Mouse (Mus musculus) myocyte (in vitro differentiated cells): ENCODE data around the gene Cirbp. TPM values are rescaled to one million over a fixed set of nuclear protein-coding genes. Genes with fewer than 3 reads are reported as not detected.
"Not testable (repeated sequence)": the region's sequence is repeated elsewhere in the genome, so short reads cannot be mapped to it uniquely, and the experiment has no call there.

Experiments
- H3K27me3 ChIP-seq: one replicate; pipeline ENCODE4 v1.6.1; 2011; ENCODE audit not compliant: control insufficient read depth, insufficient read depth, insufficient read length
- H3K36me3 ChIP-seq: one replicate; pipeline ENCODE4 v1.6.1; 2011; ENCODE audit not compliant: control insufficient read depth, insufficient read depth
- H3K4me2 ChIP-seq: one replicate; pipeline ENCODE4 v1.6.1; 2011; ENCODE audit warnings: low read depth, control low read depth
- H3K4me3 ChIP-seq: one replicate; pipeline ENCODE4 v1.5.1; 2011; ENCODE audit warnings: mild to moderate bottlenecking, control low read depth, moderate library complexity
- H3K79me2 ChIP-seq: one replicate; pipeline ENCODE4 v1.6.1; 2011; ENCODE audit not compliant: control insufficient read depth, insufficient read depth
- H3ac ChIP-seq: one replicate; pipeline ENCODE4 v1.6.1; 2011; ENCODE audit not compliant: control insufficient read depth, insufficient read length
- CEBPB ChIP-seq: IDR thresholded peaks from 2 replicates; pipeline ENCODE4 v1.6.1; 2011; ENCODE audit warnings: mild to moderate bottlenecking, moderate library complexity; ENCODE audit not compliant: poor library complexity, insufficient read depth, severe bottlenecking
- E2F4 ChIP-seq: IDR thresholded peaks from one replicate; pipeline ENCODE4 v1.6.1; 2011; ENCODE audit warnings: mild to moderate bottlenecking, control low read depth, moderate library complexity; ENCODE audit not compliant: insufficient read depth
- MAX ChIP-seq: IDR thresholded peaks from one replicate; pipeline ENCODE4 v1.6.1; 2011; ENCODE audit warnings: low read depth, mild to moderate bottlenecking, control low read depth
- MYOD1 ChIP-seq, 3 experiments: IDR thresholded peaks; one replicate each; pipeline ENCODE4 v1.6.1; 2011; ENCODE audit warnings: control low read depth in 2 of 3, low read depth in 2 of 3, mild to moderate bottlenecking in 2 of 3, moderate library complexity in 1 of 3; ENCODE audit not compliant: insufficient read length in 2 of 3, control insufficient read depth in 1 of 3
- MYOG ChIP-seq, 3 experiments: IDR thresholded peaks; one replicate each; pipeline ENCODE4 v1.6.1; 2011; ENCODE audit warnings: control low read depth in 2 of 3, low read depth in 2 of 3, mild to moderate bottlenecking in 2 of 3; ENCODE audit not compliant: insufficient read length in 2 of 3, control insufficient read depth in 1 of 3, insufficient read depth in 1 of 3
- POLR2A ChIP-seq: IDR thresholded peaks from one replicate; pipeline ENCODE4 v1.6.1; 2011; ENCODE audit warnings: low read depth, mild to moderate bottlenecking, control low read depth, moderate library complexity; ENCODE audit not compliant: insufficient read length
- POLR2AphosphoS2 ChIP-seq: IDR thresholded peaks from one replicate; pipeline ENCODE4 v1.6.1; 2011; ENCODE audit warnings: low read depth, control low read depth; ENCODE audit not compliant: insufficient read length
- REST ChIP-seq: IDR thresholded peaks from one replicate; pipeline ENCODE4 v1.6.1; 2011; ENCODE audit warnings: mild to moderate bottlenecking, control low read depth, moderate library complexity; ENCODE audit not compliant: insufficient read depth, insufficient read length
- SRF ChIP-seq: IDR thresholded peaks from one replicate; pipeline ENCODE4 v1.6.1; 2011; ENCODE audit warnings: low read depth; ENCODE audit not compliant: control insufficient read depth, insufficient read length
- TCF12 ChIP-seq: IDR thresholded peaks from one replicate; pipeline ENCODE4 v1.6.1; 2011; ENCODE audit warnings: mild to moderate bottlenecking, control low read depth; ENCODE audit not compliant: poor library complexity, insufficient read depth, severe bottlenecking
- TCF3 ChIP-seq: IDR thresholded peaks from one replicate; pipeline ENCODE4 v1.6.1; 2011; ENCODE audit warnings: low read depth, control low read depth; ENCODE audit not compliant: insufficient read length
- USF1 ChIP-seq: IDR thresholded peaks from one replicate; pipeline ENCODE4 v1.6.1; 2011; ENCODE audit warnings: low read depth, mild to moderate bottlenecking, control low read depth, moderate library complexity
- polyA plus RNA-seq: library from polyadenylated mRNA; unstranded; fragments of >200 nt; fragmentation: generic; extraction: Trizol; gene quantifications from one replicate; pipeline ENCODE4 v1.2.1, GENCODE M21; 2012; ENCODE audit warnings: missing spikeins

Cirbp gene
- polyA plus RNA-seq, 1 experiment = 54.2 TPM

DNA sequence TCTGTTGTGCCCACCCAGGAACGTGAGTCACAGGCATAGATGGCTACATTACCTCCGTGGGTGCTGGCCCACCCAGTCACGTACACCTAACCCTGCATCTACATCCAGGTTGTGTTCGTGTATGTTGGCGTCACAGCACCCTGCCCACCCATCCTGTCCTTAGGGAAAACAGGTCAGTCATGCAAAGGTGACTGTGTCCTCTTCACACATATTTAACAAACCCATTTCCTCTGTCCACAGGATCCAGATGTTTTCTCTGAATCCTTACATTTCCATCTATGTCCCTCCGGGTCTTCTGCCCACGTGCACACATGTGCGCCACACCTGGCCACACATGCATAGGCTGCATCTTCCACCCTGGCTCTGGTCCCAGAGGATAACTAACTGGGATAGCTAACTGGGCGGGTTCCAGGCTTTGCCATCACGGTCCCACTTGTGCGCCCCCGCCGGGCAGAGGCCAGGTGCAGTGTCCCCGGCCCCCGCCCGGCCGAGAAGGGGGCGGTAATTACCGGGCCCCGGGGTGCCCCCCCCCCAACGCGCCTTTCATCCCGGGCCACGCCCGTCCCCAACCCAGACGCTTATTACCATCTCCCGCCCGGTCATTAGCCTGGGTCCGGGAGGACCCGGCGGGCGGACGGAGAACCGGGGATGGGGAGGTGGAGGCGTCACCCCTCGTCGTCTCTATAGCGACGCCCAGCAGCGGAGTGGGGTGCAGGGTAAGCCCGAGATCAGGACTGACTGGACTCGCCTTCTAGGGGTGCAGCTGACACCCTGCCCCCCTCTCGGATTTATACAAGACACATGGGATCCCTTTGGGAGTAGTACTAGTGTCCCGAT, 1.4 kb upstream of the Cirbp start:
- Histone ChIP-seq H3K36me3 (no peaks in the 10 kb centered on the region), H3K4me2 (peak overlapping the region; percentile 100), H3ac (peak overlapping the region; percentile 8), H3K79me2 (peaks cover 12% of the 10 kb centered on the region), H3K4me3 (peak overlapping the region; percentile 58), H3K27me3 (no peaks in the 10 kb centered on the region)
- TF ChIP-seq USF1 (peak; percentile 10), SRF (no peak), MYOG (IDR thresholded peaks at IDR 0.05; ENCODE audit: control insufficient read depth in 1 of 3, insufficient read depth in 1 of 3, insufficient read length in 2 of 3, low read depth in 2 of 3) (peak in 1 of 3 experiments; percentile 79), MYOD1 (IDR thresholded peaks at IDR 0.05; ENCODE audit: control insufficient read depth in 1 of 3, insufficient read length in 2 of 3, low read depth in 2 of 3) (peak in 2 of 3 experiments; percentile 53 to 88), CEBPB (no peak), TCF3 (peak; percentile 8)

DNA sequence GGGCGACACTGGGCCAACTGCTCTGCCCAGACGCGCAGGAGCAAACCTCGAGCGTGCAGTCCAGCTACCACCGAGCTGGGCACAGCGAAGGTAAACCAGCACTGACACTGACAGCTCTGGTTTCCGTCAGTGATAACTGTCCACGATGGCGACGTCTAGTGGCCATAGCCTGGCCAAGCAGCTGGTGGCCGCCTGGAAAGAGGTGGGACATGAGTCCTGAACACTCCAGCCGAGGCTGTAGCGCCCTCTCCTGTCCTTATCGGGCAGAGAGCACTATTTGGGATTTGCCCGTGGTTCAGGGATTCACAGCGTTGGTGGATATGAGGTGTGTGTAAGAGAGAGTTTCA, 814 bp upstream of the Cirbp start:
- peak overlapping the region; percentile 100 for H3K4me2 ChIP-seq
- no peak for TF ChIP-seq E2F4
- no peak for TF ChIP-seq TCF3
- TF ChIP-seq USF1 = no peak
- TF ChIP-seq SRF = peak; percentile 82
- TF ChIP-seq POLR2A = peak; percentile 92
- no peak for TF ChIP-seq MAX
- no peak for TF ChIP-seq REST
- no peak for TF ChIP-seq TCF12
- peak; percentile 98 for TF ChIP-seq POLR2AphosphoS2
- TF ChIP-seq MYOG (IDR thresholded peaks at IDR 0.05; ENCODE audit: control insufficient read depth in 1 of 3, insufficient read depth in 1 of 3, insufficient read length in 2 of 3, low read depth in 2 of 3) = peak; percentile 66 to 93 (median 82)
- TF ChIP-seq MYOD1 (IDR thresholded peaks at IDR 0.05; ENCODE audit: control insufficient read depth in 1 of 3, insufficient read length in 2 of 3, low read depth in 2 of 3) = peak in 2 of 3 experiments; percentile 75 to 81
- no peak for TF ChIP-seq CEBPB
- peaks cover 18% of the 10 kb centered on the region for H3K79me2 ChIP-seq
- peak overlapping the region; percentile 58 for H3K4me3 ChIP-seq
- no peaks in the 10 kb centered on the region for H3K36me3 ChIP-seq
- peak overlapping the region; percentile 8 for H3ac ChIP-seq
- H3K27me3 ChIP-seq = no peaks in the 10 kb centered on the region

DNA sequence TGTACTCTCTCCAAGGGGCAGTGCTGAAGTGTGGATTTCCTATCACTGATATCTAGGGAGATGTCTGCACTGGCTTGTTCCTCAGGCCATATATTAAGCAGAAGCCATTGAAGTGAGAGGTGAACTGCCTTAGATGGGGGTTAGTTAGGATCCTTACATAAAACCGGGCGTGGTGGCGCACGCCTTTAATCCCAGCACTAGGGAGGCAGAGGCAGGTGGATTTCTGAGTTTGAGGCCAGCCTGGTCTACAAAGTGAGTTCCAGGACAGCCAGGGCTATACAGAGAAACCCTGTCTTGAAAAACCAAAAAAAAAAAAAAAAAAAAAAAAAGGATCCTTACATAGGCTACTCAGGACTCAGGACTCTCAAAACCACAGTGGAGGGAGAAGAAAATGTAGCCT, 351 bp downstream of the Cirbp start:
- not testable (repeated sequence) for H3K36me3 ChIP-seq, H3ac ChIP-seq, H3K27me3 ChIP-seq
- H3K79me2 ChIP-seq = peaks cover 20% of the 10 kb centered on the region
- H3K4me3 ChIP-seq = peak overlapping the region; percentile 58
- H3K4me2 ChIP-seq = peak overlapping the region; percentile 100

DNA sequence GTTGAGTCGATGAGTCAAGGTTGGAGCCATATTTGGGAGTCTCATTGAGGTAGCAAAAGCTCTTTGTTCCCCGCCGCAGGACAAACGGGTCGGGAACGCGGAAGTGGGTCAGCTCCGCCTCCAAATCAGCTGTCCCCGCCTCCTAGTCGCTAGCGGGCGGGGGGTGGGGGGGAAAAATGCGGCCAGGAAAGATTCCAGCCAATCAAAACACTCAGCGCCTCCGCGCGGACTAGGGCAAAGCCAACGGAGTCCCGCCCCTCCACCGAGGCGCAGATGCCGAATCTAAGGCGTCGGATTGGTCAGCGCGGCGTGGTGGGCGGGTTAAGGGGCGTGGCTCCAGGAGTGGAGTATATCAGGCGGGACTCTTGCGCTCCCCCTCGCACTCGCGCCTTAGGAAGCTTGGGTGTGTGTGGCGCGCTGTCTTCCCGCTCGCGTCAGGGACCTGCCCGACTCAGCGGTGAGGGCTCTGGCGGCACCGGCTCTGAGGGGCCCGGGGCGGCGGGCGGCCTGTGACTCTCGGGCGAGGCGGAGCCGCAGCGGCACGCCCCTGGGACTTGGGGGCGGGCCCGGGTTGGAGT, 1.8 kb downstream of the Cirbp start:
- peak overlapping the region; percentile 58 for H3K4me3 ChIP-seq
- H3K36me3 ChIP-seq = peaks cover 6% of the 10 kb centered on the region
- peak overlapping the region; percentile 100 for H3K4me2 ChIP-seq
- peaks cover 20% of the 10 kb centered on the region for H3K79me2 ChIP-seq
- H3ac ChIP-seq = peak overlapping the region; percentile 63
- no peak for TF ChIP-seq E2F4
- peak; percentile 24 for TF ChIP-seq REST
- no peak for TF ChIP-seq CEBPB
- TF ChIP-seq MAX = no peak
- TF ChIP-seq USF1 = no peak
- TF ChIP-seq MYOD1 (IDR thresholded peaks at IDR 0.05; ENCODE audit: control insufficient read depth in 1 of 3, insufficient read length in 2 of 3, low read depth in 2 of 3) = peak in 1 of 3 experiments; percentile 40
- TF ChIP-seq TCF12 = no peak
- TF ChIP-seq POLR2A = peak; percentile 99
- peak in 1 of 3 experiments; percentile 46 for TF ChIP-seq MYOG (IDR thresholded peaks at IDR 0.05; ENCODE audit: control insufficient read depth in 1 of 3, insufficient read depth in 1 of 3, insufficient read length in 2 of 3, low read depth in 2 of 3)
- no peak for TF ChIP-seq TCF3
- peak; percentile 99 for TF ChIP-seq POLR2AphosphoS2
- TF ChIP-seq SRF = peak; percentile 80
- H3K27me3 ChIP-seq = no peaks in the 10 kb centered on the region
